Mouse (Mus musculus): ENCODE results near the gene Acsf3.

DNA sequence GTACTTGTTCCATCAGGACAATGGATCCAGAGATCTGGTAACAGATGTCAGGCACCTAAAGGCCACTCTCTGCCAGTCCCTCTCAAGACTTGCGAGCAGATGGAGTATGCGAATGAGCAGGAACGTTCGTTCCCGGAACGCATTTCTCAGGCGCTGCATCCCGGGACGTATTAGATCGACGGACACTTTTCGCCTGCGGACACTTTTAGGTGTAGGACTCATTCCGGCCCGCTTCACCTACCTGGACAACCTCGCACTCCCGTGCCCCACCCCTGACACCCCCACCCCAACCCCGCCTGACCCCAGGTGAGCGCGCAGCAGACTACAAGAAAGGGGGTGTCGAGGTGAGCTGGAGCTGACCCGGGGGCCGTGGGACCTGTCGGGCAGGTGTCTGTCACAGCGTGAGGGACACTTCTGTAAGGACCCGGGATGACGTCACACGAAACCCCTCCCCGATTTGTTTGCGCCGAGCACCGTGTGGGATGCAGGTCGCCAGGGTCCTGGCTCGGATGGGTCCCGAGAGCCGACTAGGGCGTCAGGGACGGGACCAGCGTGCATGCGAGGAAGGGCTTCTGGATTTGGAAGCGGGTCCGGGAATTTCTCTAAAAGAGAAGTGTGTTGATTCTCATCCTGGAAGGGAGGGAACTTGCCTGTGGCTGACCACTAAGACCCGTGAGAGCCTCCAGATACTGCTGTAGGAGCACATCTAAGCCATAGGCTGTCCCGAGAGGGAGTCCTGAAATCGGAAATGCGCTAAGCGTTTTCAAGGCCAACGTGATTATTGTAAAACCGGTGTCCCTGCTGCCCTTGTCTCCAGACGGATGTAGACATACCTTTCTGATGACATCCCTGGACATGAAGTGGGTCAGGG, at the start of gene Acsf3:
- TF ChIP-seq CTCF (IDR thresholded peaks at IDR 0.05; ENCODE audit: low read depth) (no peak), EP300 (IDR thresholded peaks at IDR 0.05; ENCODE audit: low read depth) (no peak)

Measured in liver, postnatal 0 days (tissue).